Mouse (Mus musculus): ENCODE data around the gene Rita1. TPM values are rescaled to one million over a fixed set of nuclear protein-coding genes. Genes with fewer than 3 reads are reported as not detected.

The Rita1 gene
- polyA plus RNA-seq, 1 experiment = 39.6 TPM

GRCm38 (mm10) chr5:120588569-120589094 is 23.8 kb downstream of the Rita1 start, which contains the start of the genes Tpcn1 and Iqcd:
Gene Tpcn1, minus strand, starts transcription at chr5:120588673.
Gene Iqcd, plus strand, starts transcription at chr5:120589016.
- no peak for TF ChIP-seq CTCF (IDR thresholded peaks at IDR 0.05; ENCODE audit: extremely low read depth, insufficient read depth, low read length)
- TF ChIP-seq POLR2A (IDR thresholded peaks at IDR 0.05; ENCODE audit: extremely low read depth, insufficient read depth, low read length) = peak; percentile 92
- H3K4me1 ChIP-seq (ENCODE audit: control insufficient read depth, insufficient read depth, low read length) = no peaks in the 10 kb centered on the region
- H3K27ac ChIP-seq (ENCODE audit: insufficient read depth, low read length) = peak within 1 kb of the TSS; percentile 60
- peak within 1 kb of the TSS; percentile 72 for H3K4me3 ChIP-seq (ENCODE audit: insufficient read depth, low read length)

GRCm38 (mm10) chr5:120587940-120588568 is 24.3 kb downstream of the Rita1 start:
- Histone ChIP-seq H3K4me3 (ENCODE audit: insufficient read depth, low read length) (peak overlapping the region; percentile 72), H3K27ac (ENCODE audit: insufficient read depth, low read length) (peak overlapping the region; percentile 60), H3K4me1 (ENCODE audit: control insufficient read depth, insufficient read depth, low read length) (no peaks in the 10 kb centered on the region)
- TF ChIP-seq CTCF (IDR thresholded peaks at IDR 0.05; ENCODE audit: extremely low read depth, insufficient read depth, low read length) = no peak
- TF ChIP-seq POLR2A (IDR thresholded peaks at IDR 0.05; ENCODE audit: extremely low read depth, insufficient read depth, low read length) = no peak

GRCm38 (mm10) chr5:120587616-120587926 is 24.8 kb downstream of the Rita1 start:
- peak overlapping the region; percentile 72 for H3K4me3 ChIP-seq (ENCODE audit: insufficient read depth, low read length)
- no peaks in the 10 kb centered on the region for H3K4me1 ChIP-seq (ENCODE audit: control insufficient read depth, insufficient read depth, low read length)
- H3K27ac ChIP-seq (ENCODE audit: insufficient read depth, low read length) = 0 out of 2 replicates have a peak overlapping the region, but pooled peaks have one; percentile 2
- TF ChIP-seq POLR2A (IDR thresholded peaks at IDR 0.05; ENCODE audit: extremely low read depth, insufficient read depth, low read length) (no peak), CTCF (IDR thresholded peaks at IDR 0.05; ENCODE audit: extremely low read depth, insufficient read depth, low read length) (no peak)

GRCm38 (mm10) chr5:120586741-120587615 is 25.4 kb downstream of the Rita1 start:
- no peak for TF ChIP-seq CTCF (IDR thresholded peaks at IDR 0.05; ENCODE audit: extremely low read depth, insufficient read depth, low read length)
- TF ChIP-seq POLR2A (IDR thresholded peaks at IDR 0.05; ENCODE audit: extremely low read depth, insufficient read depth, low read length) = 0 out of 2 replicates have a peak, but pooled peaks have one; percentile 11
- no peaks in the 10 kb centered on the region for H3K4me1 ChIP-seq (ENCODE audit: control insufficient read depth, insufficient read depth, low read length)

GRCm38 (mm10) chr5:120584968-120585367 is 27.4 kb downstream of the Rita1 start:
- no peak for TF ChIP-seq POLR2A (IDR thresholded peaks at IDR 0.05; ENCODE audit: extremely low read depth, insufficient read depth, low read length)
- no peak for TF ChIP-seq CTCF (IDR thresholded peaks at IDR 0.05; ENCODE audit: extremely low read depth, insufficient read depth, low read length)
- no peak overlapping the region for H3K27ac ChIP-seq (ENCODE audit: insufficient read depth, low read length)

More at GRCm38 (mm10) chr5:120586741-120587615, 25.4 kb downstream of the Rita1 start:
- 0 out of 2 replicates have a peak overlapping the region, but pooled peaks have one; percentile 2 for H3K27ac ChIP-seq (ENCODE audit: insufficient read depth, low read length)
- H3K4me3 ChIP-seq (ENCODE audit: insufficient read depth, low read length) = peak overlapping the region; percentile 72

GRCm38 (mm10) chr5:120583511-120583910 is 28.9 kb downstream of the Rita1 start:
- no peak overlapping the region for H3K27ac ChIP-seq (ENCODE audit: insufficient read depth, low read length)
- H3K4me3 ChIP-seq (ENCODE audit: insufficient read depth, low read length) = no peak overlapping the region
- H3K4me1 ChIP-seq (ENCODE audit: control insufficient read depth, insufficient read depth, low read length) = no peaks in the 10 kb centered on the region
- TF ChIP-seq CTCF (IDR thresholded peaks at IDR 0.05; ENCODE audit: extremely low read depth, insufficient read depth, low read length) (no peak), POLR2A (IDR thresholded peaks at IDR 0.05; ENCODE audit: extremely low read depth, insufficient read depth, low read length) (no peak)

More at GRCm38 (mm10) chr5:120584968-120585367, 27.4 kb downstream of the Rita1 start:
- no peak overlapping the region for H3K4me3 ChIP-seq (ENCODE audit: insufficient read depth, low read length)
- H3K4me1 ChIP-seq (ENCODE audit: control insufficient read depth, insufficient read depth, low read length) = no peaks in the 10 kb centered on the region

GRCm38 (mm10) chr5:120582002-120582401 is 30.4 kb downstream of the Rita1 start:
- no peak overlapping the region for H3K27ac ChIP-seq (ENCODE audit: insufficient read depth, low read length)
- TF ChIP-seq CTCF (IDR thresholded peaks at IDR 0.05; ENCODE audit: extremely low read depth, insufficient read depth, low read length) (no peak), POLR2A (IDR thresholded peaks at IDR 0.05; ENCODE audit: extremely low read depth, insufficient read depth, low read length) (no peak)
- H3K4me1 ChIP-seq (ENCODE audit: control insufficient read depth, insufficient read depth, low read length) = no peaks in the 10 kb centered on the region
- H3K4me3 ChIP-seq (ENCODE audit: insufficient read depth, low read length) = no peak overlapping the region

GRCm38 (mm10) chr5:120579898-120580626 is 32.3 kb downstream of the Rita1 start:
- no peaks in the 10 kb centered on the region for H3K4me1 ChIP-seq (ENCODE audit: control insufficient read depth, insufficient read depth, low read length)
- H3K4me3 ChIP-seq (ENCODE audit: insufficient read depth, low read length) = no peak overlapping the region
- H3K27ac ChIP-seq (ENCODE audit: insufficient read depth, low read length) = no peak overlapping the region
- TF ChIP-seq POLR2A (IDR thresholded peaks at IDR 0.05; ENCODE audit: extremely low read depth, insufficient read depth, low read length) (no peak), CTCF (IDR thresholded peaks at IDR 0.05; ENCODE audit: extremely low read depth, insufficient read depth, low read length) (no peak)
